Mouse (Mus musculus) lung, postnatal 4 days (tissue): ENCODE results near the gene Ajm1.
"Not testable (repeated sequence)": the region's sequence is repeated elsewhere in the genome, so short reads cannot be mapped to it uniquely, and the experiment has no call there.

Source experiments
- DNase-seq, 2 experiments: peaks; one replicate each; pipeline ENCODE4 v3.0.0; 2021

Gene Ajm1

DNA sequence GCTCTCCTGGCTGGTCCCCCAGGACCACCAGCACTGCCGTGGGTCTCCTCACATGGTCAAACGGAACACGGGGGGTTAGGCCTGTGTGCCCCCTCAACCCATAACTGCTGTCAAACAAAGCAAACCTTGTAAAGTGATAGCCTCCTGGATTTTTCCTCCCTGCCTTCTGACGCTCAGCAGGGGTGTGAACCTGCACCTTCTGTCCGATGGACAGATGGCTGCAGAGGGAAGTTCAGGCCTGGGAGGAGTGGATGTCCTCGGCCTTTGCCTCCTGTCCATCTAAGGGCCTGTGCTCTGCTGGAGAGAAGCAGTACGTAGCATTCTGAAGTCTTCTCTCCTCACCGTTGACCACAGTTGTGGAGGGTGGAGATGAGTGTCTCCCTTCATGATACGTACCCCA is 19.6 kb downstream of the Ajm1 start:
- DNase-seq, result no peak

DNA sequence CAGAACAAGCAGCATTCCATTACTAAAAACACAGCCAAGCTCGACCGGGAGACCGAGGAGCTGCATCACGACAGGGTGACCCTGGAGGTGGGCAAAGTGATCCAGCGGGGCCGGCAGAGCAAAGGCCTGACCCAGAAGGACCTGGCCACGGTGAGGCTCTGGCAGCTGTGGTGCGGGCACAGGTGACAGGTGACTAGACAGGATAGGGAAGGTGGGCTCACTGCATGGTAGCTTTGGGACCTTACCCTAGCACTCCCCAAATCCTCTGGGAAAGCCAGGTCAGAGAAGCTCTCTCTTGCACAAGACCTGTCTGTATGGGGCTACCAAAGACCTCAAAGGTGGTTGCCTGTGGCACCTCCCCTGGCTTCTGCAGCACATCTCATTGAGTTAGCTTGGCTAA is 21.0 kb downstream of the Ajm1 start:
- DNase-seq, result no peak

DNA sequence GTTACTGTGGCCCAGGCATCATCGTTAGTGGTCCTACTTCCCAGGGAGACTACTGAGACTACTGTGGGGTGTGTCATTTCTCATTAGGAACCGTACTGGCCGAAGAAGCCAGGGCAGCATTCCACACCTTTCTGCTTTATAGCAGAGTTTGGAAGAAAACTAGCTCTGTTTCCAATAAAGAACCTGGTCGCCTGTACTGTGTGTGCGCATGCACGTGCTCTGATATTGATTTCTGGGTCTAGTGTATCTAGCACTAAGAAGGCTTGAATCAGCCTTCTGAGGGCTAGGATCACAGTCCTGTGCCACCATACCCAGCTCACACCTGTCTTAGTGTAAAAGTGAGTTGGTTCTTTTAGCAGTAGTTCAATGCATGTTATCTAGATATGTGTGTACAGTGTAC is 22.8 kb downstream of the Ajm1 start:
- no peak for DNase-seq

DNA sequence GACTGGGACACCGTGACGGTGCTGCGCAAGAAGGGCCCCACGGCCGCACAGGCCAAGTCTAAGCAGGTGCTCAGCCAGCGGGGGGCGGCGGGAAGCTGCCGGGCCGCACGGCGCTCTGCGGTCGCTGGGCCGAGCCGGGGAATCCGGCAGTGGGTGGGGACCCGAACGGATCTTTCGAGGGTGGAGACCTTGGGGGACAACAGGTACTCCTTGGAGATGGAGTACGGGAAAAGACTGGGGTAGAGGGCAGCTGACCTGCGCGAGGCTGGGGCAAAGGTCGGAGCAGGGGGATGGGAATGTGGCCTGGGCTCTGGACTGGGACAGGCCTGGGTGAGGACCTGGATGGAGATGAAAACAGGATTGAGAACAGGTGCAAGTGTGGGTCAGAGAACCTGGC is 23.6 kb downstream of the Ajm1 start:
- no peak for DNase-seq

DNA sequence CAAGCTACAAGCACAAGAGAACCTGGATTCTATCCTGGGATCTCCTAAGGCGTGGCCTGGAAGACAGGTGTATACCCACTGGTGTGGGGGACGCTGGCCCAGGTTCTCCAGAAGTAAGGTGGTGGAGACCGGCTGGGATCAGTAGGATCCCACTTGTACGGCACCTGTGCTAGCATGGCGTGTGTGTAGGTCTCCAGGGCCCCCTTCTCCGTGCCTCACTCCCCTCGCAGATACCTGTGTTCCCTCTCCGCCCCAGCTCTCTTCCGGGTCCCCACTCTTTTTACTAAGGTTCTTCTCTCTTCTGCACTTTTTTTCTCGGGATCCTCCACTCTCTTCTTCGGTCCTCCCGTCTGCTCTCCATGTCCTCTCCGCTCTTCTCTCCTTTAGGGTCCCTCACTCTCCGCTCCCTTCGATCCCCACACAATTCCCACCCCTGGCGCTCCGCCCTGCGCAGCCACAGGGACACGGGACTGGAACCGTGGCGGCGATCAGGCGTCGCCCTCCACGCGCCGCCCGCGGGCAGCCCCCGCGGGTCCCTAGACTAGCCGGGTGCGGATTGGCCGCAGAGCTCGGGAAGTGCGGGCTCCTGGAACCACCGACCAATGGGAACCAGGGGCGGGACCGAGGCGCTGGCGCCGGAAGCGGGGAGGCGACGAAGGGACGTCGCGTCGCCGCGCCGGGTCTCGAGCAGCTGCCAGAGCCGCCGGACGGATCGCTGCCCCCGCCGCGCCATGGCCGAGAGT is 24.2 kb downstream of the Ajm1 start, which contains the start of gene Edf1:
Gene Edf1 (plus strand): TSS at position 627 of the 743 bp plus-strand sequence.
- peak; percentile 96 to 97 for DNase-seq

DNA sequence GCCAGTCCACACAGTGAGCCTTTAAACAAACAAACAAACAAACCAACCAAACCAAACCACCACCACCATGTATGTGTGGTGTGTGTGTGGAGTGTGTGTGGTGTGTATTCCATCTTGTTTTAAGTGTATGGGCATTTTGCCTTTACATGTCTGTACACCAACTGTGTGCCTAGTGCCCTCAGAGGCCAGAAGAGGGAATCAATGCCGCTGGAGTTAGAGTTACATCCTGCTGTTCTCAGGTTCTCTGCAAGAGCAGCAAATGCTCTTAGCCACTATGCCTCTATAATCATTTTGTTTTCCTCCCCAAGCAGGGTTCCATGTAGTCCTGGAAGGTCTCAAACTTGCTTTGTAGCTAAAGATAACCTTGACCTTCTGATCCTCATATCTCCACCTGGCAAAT is 25.3 kb downstream of the Ajm1 start:
- DNase-seq, result no peak

DNA sequence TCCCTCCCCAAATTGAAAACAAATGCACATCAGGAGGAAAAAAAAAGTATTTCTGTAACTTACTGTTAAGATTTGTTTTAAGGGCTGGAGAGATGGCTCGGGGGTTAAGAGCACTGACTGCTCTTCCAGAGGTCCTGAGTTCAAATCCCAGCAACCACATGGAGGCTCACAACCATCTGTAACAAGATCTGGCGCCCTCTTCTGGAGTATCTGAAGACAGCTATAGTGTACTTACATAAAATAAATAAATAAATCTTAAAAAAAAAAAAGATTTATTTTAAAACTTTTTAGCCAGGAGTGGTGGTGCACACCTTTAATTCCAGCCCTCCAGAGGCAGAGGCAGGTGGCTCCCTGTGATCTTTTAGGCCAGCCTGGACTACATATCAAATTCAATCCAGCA is 26.1 kb downstream of the Ajm1 start:
- DNase-seq, result not testable (repeated sequence)

DNA sequence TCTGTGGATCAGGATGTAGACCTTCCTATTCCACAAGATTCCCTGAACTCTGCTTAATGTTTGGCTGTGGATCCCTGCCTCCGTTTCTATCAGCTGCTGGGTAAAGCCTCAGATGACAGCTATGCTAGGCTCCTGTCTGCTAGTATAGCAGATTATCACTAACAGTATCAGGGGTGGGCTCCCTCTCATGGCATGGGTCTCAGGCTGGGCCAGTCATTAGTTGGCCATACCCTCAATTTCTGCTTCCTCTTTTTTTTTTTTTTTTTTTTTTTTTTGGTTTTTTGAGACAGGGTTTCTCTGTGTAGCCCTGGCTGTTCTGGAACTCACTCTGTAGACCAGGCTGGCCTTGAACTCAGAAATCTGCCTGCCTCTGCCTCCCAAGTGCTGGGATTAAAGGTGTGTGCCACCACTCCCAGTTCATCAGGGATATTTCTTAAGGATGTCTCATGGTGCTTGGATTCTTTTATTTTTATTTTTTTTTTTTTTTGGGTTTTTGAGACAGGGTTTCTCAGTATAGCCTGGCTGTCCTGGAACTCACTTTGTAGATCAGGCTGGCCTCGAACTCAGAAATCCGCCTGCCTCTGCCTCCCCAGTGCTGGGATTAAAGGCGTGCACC is 28.3 kb downstream of the Ajm1 start:
- DNase-seq, result not testable (repeated sequence)

DNA sequence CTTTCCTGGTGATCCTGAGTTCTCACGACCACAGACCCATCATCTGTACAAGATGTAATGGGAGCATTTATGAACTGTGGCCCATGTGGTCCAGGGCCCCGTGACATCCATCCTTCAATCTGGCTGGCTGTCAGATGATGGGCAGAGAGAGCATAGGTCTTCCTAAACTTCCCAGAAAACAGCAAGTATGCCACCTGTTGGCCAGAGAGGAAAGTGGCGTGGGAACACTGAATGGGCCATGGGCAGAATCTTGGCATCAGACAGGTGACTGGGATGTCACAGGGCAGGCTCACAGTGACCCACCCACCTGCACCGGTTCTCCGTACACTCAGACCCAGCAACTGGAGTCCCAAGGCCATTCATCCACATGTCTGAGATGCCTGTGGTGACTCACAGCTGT is 30.4 kb downstream of the Ajm1 start:
- peak in 1 of 2 experiments; percentile 58 for DNase-seq

DNA sequence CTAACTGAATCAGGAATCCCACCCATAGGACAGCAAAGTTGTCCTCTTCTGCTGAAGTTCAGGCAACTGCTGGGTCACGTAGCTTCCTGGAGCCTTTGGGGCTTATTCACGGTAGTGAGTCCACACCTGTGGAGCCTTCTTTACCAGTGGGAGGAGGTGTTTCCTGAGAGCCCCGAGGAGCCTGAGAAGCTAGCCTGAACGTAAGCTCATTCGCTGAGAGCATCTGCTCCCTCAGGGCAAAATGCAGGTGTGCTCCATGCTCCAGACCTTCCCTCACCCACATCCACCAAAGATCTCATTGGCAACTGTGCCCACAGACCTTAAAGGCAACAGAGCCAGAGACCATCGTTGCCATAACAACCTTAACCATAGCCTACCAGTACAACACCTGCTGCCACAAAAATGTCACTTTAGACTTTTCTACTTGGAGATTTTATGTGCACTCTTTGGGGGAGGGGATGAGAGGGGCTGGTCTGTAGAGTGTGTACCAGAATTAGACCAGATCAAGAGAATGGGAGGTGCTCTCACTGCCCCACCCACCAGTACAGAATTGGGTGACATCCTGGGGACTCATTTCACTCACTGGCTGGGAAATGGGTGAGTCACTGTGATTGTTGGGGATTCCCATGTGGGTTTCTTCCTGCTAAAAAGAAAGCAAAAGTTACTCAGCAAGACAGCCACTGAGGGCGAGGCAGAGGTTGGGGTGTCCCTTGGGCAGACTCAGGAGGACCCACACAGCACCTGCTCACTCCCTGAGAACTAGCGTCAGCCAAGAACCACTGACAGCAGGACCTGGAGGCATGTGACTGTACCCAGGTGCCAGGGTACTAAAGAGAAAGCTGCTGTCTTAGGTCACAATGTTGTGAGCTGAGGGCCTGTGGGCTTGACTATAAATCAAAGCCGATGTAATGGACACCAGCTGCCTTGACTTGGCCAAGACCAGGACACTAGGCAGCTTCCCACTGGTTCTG is 32.3 kb downstream of the Ajm1 start:
- DNase-seq, result no peak

DNA sequence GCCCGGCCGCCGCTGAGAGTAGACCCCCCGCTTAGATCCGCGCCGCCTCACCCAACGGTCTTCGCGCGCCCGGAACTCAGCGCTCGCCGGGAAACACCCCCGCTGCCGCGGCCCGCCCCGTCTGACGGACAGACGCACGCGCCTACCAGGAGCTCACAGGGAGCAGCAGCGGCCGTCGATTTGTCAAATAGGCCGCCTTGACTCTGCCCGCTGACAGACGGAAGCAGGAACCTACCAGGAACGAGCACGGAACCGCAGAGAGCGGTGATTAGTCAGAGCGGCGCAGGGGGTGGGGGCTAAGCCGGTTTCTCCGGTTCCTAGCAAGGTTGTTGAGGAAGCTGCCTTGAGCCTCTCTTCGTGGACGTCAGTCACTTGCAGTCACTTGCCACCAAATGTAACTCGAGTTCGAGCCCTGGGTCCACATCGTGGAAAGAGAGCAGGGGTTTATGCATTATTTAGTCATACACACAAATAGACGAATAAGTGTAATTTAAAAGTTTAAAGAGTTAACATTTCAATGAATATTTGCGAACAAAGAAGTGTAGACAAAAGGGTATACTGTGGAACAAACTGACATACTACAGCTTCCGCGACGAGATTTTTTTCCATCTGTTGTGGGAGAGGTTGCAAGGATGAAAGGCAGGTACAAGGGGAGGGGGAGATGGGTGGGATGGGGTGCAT is 34.6 kb downstream of the Ajm1 start, which contains the start of gene Traf2:
Gene Traf2 (minus strand): TSS at position 130 of the 681 bp plus-strand sequence.
- peak; percentile 99 to 100 for DNase-seq

DNA sequence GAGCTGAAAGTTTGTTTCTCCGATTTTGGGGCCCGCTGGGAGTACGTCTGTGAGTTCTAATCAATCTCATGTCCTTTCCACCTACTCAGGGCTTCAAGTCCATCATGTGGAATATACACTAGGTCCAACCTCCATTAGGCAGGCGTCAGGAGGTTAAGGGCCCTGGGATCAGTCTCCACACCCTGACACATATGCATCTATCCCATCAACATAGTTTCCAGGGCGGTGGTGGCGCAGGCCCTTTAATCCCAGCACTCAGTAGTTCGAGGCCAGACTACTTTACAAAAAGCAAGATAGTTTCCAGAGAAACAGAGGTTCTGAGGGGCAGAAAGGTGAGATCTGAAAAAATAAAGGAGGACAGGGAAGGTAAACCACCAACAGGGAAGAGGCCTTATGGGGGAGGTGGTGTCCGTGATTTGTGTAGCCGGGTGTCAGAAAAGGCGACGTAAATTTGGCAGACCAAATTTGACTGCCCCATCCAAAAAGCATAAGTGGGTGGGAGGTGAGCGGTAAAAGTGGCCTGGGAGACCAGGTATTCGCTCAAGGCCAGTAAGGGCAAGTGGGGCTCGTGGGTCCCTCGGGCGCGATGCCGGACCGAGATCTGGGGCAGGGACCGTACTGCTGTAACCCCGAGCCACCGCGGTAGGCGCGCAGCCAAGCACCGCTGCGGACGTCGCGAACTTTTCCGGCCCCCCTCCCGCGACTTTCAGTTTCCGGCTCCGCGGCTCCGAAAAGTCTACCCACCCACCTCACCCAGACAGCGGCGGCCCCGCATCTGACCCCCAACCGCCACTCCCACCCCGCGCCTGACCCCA is 35.4 kb downstream of the Ajm1 start:
- no peak for DNase-seq

DNA sequence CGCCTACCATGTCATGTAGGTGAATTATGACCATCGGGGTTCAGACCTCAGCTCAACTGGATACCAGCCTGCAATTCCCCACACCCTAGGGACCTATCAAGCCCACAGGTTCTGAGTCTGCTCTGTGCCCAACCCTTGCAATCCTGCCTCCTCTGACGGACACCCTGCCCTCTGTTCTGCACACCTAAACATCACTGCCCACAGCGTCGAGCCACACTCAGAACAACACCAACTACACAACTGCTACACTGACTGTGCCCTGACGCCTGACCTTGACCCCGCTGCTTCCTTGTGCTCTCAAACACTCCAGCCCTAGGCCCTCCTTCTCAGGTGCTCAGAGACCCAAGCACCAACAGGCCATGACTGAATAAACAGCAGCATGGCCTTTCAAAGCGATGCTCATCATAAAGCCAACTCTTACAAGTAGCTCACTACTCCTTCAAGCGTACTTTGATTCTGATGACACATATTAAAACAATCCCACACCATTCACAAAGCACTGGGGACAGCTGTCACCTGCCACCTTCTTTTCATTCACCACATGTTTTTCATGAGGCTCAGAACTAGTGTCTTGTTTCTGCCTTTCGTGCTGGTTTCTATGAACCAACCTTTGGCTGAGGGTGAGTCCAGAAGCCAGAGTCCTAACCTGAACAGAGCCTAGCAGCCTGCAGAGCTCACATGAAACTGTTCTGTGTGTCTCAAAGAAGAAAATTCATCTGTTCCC is 39.8 kb downstream of the Ajm1 start:
- DNase-seq, result no peak

DNA sequence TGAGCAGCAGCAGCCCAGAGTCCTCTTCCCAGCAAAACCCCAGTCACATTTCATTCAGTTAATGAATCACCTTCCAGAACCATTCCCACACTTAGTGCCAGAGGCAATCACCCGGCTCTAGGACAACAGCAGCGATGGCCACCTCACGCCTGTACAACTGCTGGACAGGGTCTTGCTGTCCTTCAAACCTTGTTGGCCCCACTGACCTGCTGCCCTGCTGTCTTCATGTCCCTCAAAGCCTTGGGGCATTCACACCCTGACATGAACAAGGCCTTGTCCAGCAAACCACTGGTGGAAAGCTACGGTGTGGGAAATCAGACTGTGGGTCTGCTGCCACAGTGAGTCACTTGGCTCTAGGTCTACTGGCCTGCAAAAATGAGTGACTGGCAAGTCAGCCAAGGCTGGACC is 41.0 kb downstream of the Ajm1 start:
- no peak for DNase-seq

DNA sequence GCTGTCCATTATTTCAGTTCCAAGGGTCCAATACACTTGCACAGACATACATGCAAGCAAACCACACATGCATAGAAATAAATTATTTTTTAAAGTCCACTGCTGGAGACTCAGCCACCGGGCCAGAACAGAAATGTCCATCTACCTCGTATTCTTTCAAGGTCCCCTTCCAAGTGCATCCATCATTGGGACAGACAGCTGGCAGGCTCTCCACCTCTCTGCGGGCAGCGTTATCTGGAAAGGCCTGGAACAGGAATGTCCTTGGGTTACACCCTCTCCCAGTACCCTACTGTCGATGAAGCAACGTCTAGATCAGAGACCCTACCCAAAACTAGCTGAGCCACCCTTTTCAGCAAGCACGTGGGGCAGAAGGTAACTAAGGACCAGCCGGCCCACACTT is 45.0 kb downstream of the Ajm1 start:
- DNase-seq, result no peak

DNA sequence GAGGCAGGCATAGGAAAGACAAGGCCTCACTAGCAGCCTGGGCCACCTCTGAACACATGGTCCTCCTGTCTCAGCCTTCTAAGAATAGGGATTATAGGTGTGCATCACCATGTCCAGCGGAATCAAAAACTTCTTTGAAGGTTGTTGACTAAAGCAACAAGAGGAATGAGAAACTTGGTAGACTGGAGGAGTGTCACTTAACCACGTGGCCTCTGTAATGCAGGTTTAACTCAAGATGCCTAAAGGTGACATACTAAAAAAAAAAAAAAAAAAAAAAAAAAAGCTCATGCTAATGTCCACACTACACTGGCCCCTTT is 46.7 kb downstream of the Ajm1 start:
- DNase-seq, result no peak

DNA sequence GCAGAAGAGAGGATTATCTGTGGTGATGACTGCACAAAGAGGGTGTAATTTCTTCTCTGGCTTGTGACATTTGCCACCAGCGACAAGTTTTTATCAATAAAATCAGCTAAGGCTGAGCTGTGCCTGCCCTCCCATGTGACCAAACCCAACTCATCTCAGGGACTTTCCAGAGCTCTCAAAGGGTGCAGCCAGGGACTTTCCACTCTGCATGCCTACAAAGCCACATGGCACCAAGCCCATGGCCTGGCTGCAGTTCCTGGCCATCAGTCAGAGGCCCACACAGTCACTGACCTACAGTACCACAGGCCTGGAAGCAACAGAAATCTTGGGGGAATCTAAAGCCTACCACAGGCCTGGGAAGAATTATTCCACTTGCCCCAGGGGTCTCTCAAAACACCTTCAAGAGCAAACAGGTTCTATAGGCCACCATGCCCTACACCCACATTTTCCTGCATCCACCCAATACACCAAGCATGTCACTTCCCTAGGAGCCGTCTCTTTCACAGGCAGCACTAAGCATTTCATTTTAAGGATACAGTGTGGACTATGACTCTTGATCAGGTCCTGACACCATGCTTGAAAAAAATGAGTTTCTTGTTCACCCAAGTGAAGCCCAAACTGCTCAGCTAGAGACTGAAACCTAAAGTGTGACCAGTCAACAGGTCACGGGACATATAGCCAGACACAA is 47.2 kb downstream of the Ajm1 start:
- peak; percentile 59 to 72 for DNase-seq

DNA sequence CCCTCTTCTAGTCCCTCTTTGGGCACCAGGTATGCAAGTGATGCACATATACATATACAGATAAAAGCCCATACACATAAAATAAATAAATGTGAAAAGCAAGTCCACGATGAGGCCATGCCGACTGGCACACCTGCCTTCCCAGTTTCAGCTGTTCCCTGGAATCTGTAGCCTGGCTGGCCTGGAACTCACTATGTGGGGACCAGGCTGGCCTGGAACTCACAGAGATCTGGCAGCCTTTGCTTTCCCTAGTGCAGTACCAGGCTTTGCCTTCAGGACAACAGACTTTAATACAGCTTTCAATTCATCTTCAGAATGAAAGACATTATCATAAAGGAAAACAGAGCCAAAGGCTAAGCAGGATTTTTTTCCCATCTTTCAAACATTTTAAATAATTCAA is 47.9 kb downstream of the Ajm1 start:
- no peak for DNase-seq

DNA sequence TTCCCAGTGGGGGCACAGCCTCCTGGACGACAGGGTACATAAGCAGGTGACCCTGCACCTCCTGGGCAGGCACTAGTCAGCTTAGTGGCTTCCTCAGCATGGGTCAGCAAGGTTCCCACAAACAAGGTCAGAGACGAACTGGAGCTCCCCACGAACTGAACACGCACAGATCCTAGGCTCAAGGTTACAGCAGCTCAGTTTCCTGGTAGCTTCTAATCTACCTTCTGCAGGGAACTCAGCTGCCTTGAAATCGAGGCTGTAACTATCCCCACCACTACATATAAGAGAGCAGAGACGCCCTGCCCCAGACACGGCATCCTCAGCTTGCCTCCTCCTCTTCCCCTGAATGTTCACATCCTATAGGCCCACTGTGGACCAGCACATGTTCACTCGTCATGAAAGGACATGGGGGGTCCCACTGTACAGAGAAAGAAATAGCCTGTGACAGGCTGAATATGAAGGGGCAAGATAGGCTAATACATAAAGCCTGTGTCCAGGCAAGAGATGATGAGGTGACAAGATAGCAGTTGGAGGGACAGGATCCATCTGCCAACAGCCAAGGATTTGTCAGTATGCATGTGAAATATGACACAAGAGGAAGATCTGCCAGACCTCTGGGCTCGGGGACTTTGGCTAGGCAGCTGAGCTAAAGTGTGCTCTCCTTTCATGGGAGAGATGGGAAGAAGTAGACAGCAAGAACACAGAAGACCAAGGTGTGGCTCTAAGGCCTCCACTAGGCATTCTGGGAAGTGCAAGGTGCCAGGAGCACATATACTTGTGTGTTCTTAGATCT is 54.9 kb downstream of the Ajm1 start:
- DNase-seq, result no peak
